Mouse (Mus musculus): ENCODE measurements around the gene Gria2. TPM values are rescaled to one million over a fixed set of nuclear protein-coding genes. Genes with fewer than 3 reads are reported as not detected.

Gria2 gene
- total and polyA plus RNA-seq, 3 experiments: not detected

DNA sequence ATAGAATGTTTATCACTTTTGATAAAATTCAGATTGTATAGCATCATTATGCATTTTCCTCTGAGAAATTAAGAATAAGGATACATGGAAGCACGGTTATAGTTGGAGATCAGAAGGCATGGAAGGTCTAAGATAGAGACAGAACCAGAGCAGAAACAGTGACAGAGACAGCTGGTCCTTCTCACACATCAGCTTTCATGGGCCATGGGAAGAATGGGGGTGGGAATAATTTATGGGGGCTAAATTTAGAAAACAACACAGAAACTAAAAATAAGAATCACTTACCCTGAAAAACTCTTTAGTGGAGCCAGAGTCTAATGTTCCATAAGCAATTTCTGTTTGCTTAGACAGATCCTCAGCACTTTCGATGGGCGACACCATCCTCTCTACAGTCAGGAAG is 100.5 kb downstream of the Gria2 start:
- DNase-seq (ENCODE audit: low read depth, low spot score): no peak
- H3K36me3 ChIP-seq (ENCODE audit: control insufficient read depth in 1 of 2, insufficient read depth in 2 of 2, low read length in 2 of 2): no peaks in the 10 kb centered on the region
- no peak for TF ChIP-seq MYB (IDR thresholded peaks at IDR 0.05; ENCODE audit: low read depth, low read length)
- no peak for TF ChIP-seq UBTF (IDR thresholded peaks at IDR 0.05; ENCODE audit: borderline replicate concordance, insufficient read depth, low read depth, low read length)
- no peak for TF ChIP-seq TCF12 (IDR thresholded peaks at IDR 0.05; ENCODE audit: low read depth, low read length)
- TF ChIP-seq RAD21 (IDR thresholded peaks at IDR 0.05; ENCODE audit: low read depth, low read length): no peak
- TF ChIP-seq BHLHE40 (IDR thresholded peaks at IDR 0.05; ENCODE audit: borderline replicate concordance, low read depth, low read length): no peak
- no peak for TF ChIP-seq ZKSCAN1 (IDR thresholded peaks at IDR 0.05; ENCODE audit: low read depth, low read length)
- no peak for TF ChIP-seq MYC (IDR thresholded peaks at IDR 0.05; ENCODE audit: low read depth, low read length)
- TF ChIP-seq CHD1 (IDR thresholded peaks at IDR 0.05; ENCODE audit: low read depth, low read length): no peak
- no peak for TF ChIP-seq GATA1 (IDR thresholded peaks at IDR 0.05; ENCODE audit: low read depth, low read length)
- TF ChIP-seq ETS1 (IDR thresholded peaks at IDR 0.05; ENCODE audit: low read depth, low read length): no peak
- TF ChIP-seq GABPA (IDR thresholded peaks at IDR 0.05; ENCODE audit: low read depth, low read length): no peak
- no peak for TF ChIP-seq ZNF384 (IDR thresholded peaks at IDR 0.05; ENCODE audit: low read depth, low read length)
- H3K4me3 ChIP-seq (ENCODE audit: control insufficient read depth in 1 of 2, insufficient read depth in 1 of 2, low read depth in 2 of 2, low read length in 2 of 2): no peak overlapping the region
- H3K9ac ChIP-seq (ENCODE audit: control insufficient read depth, low read depth, low read length, poor library complexity, severe bottlenecking): no peak overlapping the region
- H3K9me3 ChIP-seq (replicated peaks; ENCODE audit: insufficient read depth, low read length): no peaks in the 10 kb centered on the region
- H3K27ac ChIP-seq (ENCODE audit: control insufficient read depth, low read depth, low read length): no peak overlapping the region
- no peaks in the 10 kb centered on the region for H3K4me1 ChIP-seq (ENCODE audit: control insufficient read depth in 1 of 2, insufficient read depth in 2 of 2, low read length in 2 of 2)
- no peaks in the 10 kb centered on the region for H3K79me2 ChIP-seq (ENCODE audit: control insufficient read depth, insufficient read depth, low read length, poor library complexity)
- H3K27me3 ChIP-seq (ENCODE audit: control insufficient read depth in 1 of 2, insufficient read depth in 2 of 2, low read length in 2 of 2): no peaks in the 10 kb centered on the region

- H3K9me3 ChIP-seq (replicated peaks; ENCODE audit: insufficient read depth, low read length): no peaks in the 10 kb centered on the region
- H3K9ac ChIP-seq (ENCODE audit: control insufficient read depth, low read depth, low read length, poor library complexity, severe bottlenecking): no peak overlapping the region
- no peak for DNase-seq (ENCODE audit: low read depth, low spot score)
- no peaks in the 10 kb centered on the region for H3K4me1 ChIP-seq (ENCODE audit: control insufficient read depth in 1 of 2, insufficient read depth in 2 of 2, low read length in 2 of 2)
- H3K79me2 ChIP-seq (ENCODE audit: control insufficient read depth, insufficient read depth, low read length, poor library complexity): no peaks in the 10 kb centered on the region
- TF ChIP-seq TCF12 (IDR thresholded peaks at IDR 0.05; ENCODE audit: low read depth, low read length) (no peak), ZMIZ1 (IDR thresholded peaks at IDR 0.05; ENCODE audit: low read depth, low read length) (no peak), POLR2AphosphoS2 (IDR thresholded peaks at IDR 0.05; ENCODE audit: low read length) (no peak), NRF1 (IDR thresholded peaks at IDR 0.05; ENCODE audit: insufficient read depth, low read depth, low read length, poor library complexity, severe bottlenecking) (no peak)
- H3K4me3 ChIP-seq (ENCODE audit: control insufficient read depth in 1 of 2, insufficient read depth in 1 of 2, low read depth in 2 of 2, low read length in 2 of 2): no peak overlapping the region
- H3K27ac ChIP-seq (ENCODE audit: control insufficient read depth, low read depth, low read length): no peak overlapping the region
- H3K27me3 ChIP-seq (ENCODE audit: control insufficient read depth in 1 of 2, insufficient read depth in 2 of 2, low read length in 2 of 2): no peaks in the 10 kb centered on the region
- no peaks in the 10 kb centered on the region for H3K36me3 ChIP-seq (ENCODE audit: control insufficient read depth in 1 of 2, insufficient read depth in 2 of 2, low read length in 2 of 2)
These were observed 105.1 kb downstream of the Gria2 start for GRCm38 (mm10) chr3:80697523-80697922.

DNA sequence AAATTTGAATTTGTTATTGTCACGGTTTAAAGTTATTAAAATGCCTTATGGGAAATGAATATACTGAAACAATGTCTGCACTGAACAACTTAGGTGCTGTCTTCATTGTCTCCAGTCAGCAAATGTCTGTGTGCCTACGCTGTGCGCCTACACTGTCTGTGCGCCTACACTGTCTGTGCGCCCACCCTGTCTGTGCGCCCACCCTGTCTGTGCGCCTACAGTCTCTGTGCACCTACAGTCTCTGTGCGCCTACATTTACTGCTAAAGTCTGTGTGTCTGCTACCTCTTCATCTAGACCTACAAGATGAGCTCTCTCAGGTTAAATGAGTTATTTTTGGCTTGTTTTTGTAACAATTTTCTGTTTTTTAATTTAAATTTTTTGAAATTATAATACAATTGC is 107.7 kb downstream of the Gria2 start:
- no peak for DNase-seq (ENCODE audit: low read depth, low spot score)
- TF ChIP-seq USF1 (IDR thresholded peaks at IDR 0.05; ENCODE audit: low read depth, low read length) (no peak), SIN3A (IDR thresholded peaks at IDR 0.05; ENCODE audit: low read length) (no peak), ZC3H11A (IDR thresholded peaks at IDR 0.05; ENCODE audit: low read depth, low read length) (no peak), TBP (IDR thresholded peaks at IDR 0.05; ENCODE audit: low read depth, low read length) (no peak), TCF12 (IDR thresholded peaks at IDR 0.05; ENCODE audit: low read depth, low read length) (no peak), BHLHE40 (IDR thresholded peaks at IDR 0.05; ENCODE audit: borderline replicate concordance, low read depth, low read length) (no peak), POLR2AphosphoS5 (IDR thresholded peaks at IDR 0.05; ENCODE audit: borderline replicate concordance, low read depth, low read length) (no peak), CHD2 (IDR thresholded peaks at IDR 0.05; ENCODE audit: low read length) (no peak), RCOR1 (IDR thresholded peaks at IDR 0.05; ENCODE audit: low read depth, low read length) (no peak), JUND (IDR thresholded peaks at IDR 0.05; ENCODE audit: low read depth, low read length) (no peak), ETS1 (IDR thresholded peaks at IDR 0.05; ENCODE audit: low read depth, low read length) (no peak)

More for the DNA sequence above, 107.7 kb downstream of the Gria2 start:
- H3K27ac ChIP-seq (ENCODE audit: control insufficient read depth, low read depth, low read length): no peak overlapping the region
- H3K4me3 ChIP-seq (ENCODE audit: control insufficient read depth in 1 of 2, insufficient read depth in 1 of 2, low read depth in 2 of 2, low read length in 2 of 2): no peak overlapping the region
- no peaks in the 10 kb centered on the region for H3K9me3 ChIP-seq (replicated peaks; ENCODE audit: insufficient read depth, low read length)
- H3K79me2 ChIP-seq (ENCODE audit: control insufficient read depth, insufficient read depth, low read length, poor library complexity): no peaks in the 10 kb centered on the region
- H3K4me1 ChIP-seq (ENCODE audit: control insufficient read depth in 1 of 2, insufficient read depth in 2 of 2, low read length in 2 of 2): no peaks in the 10 kb centered on the region
- H3K9ac ChIP-seq (ENCODE audit: control insufficient read depth, low read depth, low read length, poor library complexity, severe bottlenecking): no peak overlapping the region
- H3K36me3 ChIP-seq (ENCODE audit: control insufficient read depth in 1 of 2, insufficient read depth in 2 of 2, low read length in 2 of 2): no peaks in the 10 kb centered on the region
- H3K27me3 ChIP-seq (ENCODE audit: control insufficient read depth in 1 of 2, insufficient read depth in 2 of 2, low read length in 2 of 2): no peaks in the 10 kb centered on the region

All from MEL (cell line).